Mouse (Mus musculus) myocyte (in vitro differentiated cells): ENCODE results near the gene Lrguk.

Experiments used
- CEBPB ChIP-seq: IDR thresholded peaks from 2 replicates; pipeline ENCODE4 v1.6.1; 2011; ENCODE audit warnings: mild to moderate bottlenecking, moderate library complexity; ENCODE audit not compliant: poor library complexity, insufficient read depth, severe bottlenecking
- E2F4 ChIP-seq: IDR thresholded peaks from one replicate; pipeline ENCODE4 v1.6.1; 2011; ENCODE audit warnings: mild to moderate bottlenecking, control low read depth, moderate library complexity; ENCODE audit not compliant: insufficient read depth
- MAX ChIP-seq: IDR thresholded peaks from one replicate; pipeline ENCODE4 v1.6.1; 2011; ENCODE audit warnings: low read depth, mild to moderate bottlenecking, control low read depth
- MYOD1 ChIP-seq, 3 experiments: IDR thresholded peaks; one replicate each; pipeline ENCODE4 v1.6.1; 2011; ENCODE audit warnings: control low read depth in 2 of 3, low read depth in 2 of 3, mild to moderate bottlenecking in 2 of 3, moderate library complexity in 1 of 3; ENCODE audit not compliant: insufficient read length in 2 of 3, control insufficient read depth in 1 of 3
- MYOG ChIP-seq, 3 experiments: IDR thresholded peaks; one replicate each; pipeline ENCODE4 v1.6.1; 2011; ENCODE audit warnings: control low read depth in 2 of 3, low read depth in 2 of 3, mild to moderate bottlenecking in 2 of 3; ENCODE audit not compliant: insufficient read length in 2 of 3, control insufficient read depth in 1 of 3, insufficient read depth in 1 of 3
- POLR2A ChIP-seq: IDR thresholded peaks from one replicate; pipeline ENCODE4 v1.6.1; 2011; ENCODE audit warnings: low read depth, mild to moderate bottlenecking, control low read depth, moderate library complexity; ENCODE audit not compliant: insufficient read length
- POLR2AphosphoS2 ChIP-seq: IDR thresholded peaks from one replicate; pipeline ENCODE4 v1.6.1; 2011; ENCODE audit warnings: low read depth, control low read depth; ENCODE audit not compliant: insufficient read length
- REST ChIP-seq: IDR thresholded peaks from one replicate; pipeline ENCODE4 v1.6.1; 2011; ENCODE audit warnings: mild to moderate bottlenecking, control low read depth, moderate library complexity; ENCODE audit not compliant: insufficient read depth, insufficient read length
- SRF ChIP-seq: IDR thresholded peaks from one replicate; pipeline ENCODE4 v1.6.1; 2011; ENCODE audit warnings: low read depth; ENCODE audit not compliant: control insufficient read depth, insufficient read length
- TCF12 ChIP-seq: IDR thresholded peaks from one replicate; pipeline ENCODE4 v1.6.1; 2011; ENCODE audit warnings: mild to moderate bottlenecking, control low read depth; ENCODE audit not compliant: poor library complexity, insufficient read depth, severe bottlenecking
- USF1 ChIP-seq: IDR thresholded peaks from one replicate; pipeline ENCODE4 v1.6.1; 2011; ENCODE audit warnings: low read depth, mild to moderate bottlenecking, control low read depth, moderate library complexity

DNA sequence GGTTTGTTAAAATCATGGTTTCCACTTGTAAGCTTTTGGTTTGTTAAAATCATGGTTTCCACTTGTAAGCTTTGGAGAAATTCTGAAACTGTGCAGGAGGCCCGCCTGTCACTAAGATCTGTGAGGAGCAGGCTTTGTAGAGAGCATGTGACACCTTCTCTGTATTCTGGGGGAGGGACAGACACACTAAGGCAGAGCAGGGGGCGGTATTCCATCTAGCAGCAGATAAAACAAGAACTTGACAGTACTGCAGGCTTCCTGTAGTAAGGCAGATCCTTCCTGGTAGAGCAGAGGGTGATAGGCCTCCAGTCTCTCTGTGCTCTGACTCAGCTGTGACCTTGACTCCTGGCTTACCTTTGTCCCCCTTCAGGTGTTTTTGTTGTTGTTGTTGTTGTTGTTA, 100.0 kb downstream of the Lrguk start:
- TF ChIP-seq POLR2A (no peak), USF1 (no peak), MAX (no peak), POLR2AphosphoS2 (no peak), SRF (no peak), E2F4 (no peak), MYOG (IDR thresholded peaks at IDR 0.05; ENCODE audit: control insufficient read depth in 1 of 3, insufficient read depth in 1 of 3, insufficient read length in 2 of 3, low read depth in 2 of 3) (no peak), TCF12 (no peak), CEBPB (no peak), MYOD1 (IDR thresholded peaks at IDR 0.05; ENCODE audit: control insufficient read depth in 1 of 3, insufficient read length in 2 of 3, low read depth in 2 of 3) (no peak), REST (no peak)
